Mouse (Mus musculus): ENCODE measurements around the gene Fgd4. TPM values are rescaled to one million over a fixed set of nuclear protein-coding genes. Genes with fewer than 3 reads are reported as not detected.

Fgd4 gene
- polyA plus RNA-seq, 1 experiment from 2014 or later, result 9.3 TPM

- DNase-seq (ENCODE audit: low spot score), result peak; percentile 81
- H3K4me1 ChIP-seq (replicated peaks; ENCODE audit: insufficient read depth, low read length), result no peaks in the 10 kb centered on the region
- H3K9ac ChIP-seq (ENCODE audit: low read depth, low read length), result no peak overlapping the region
- no peak overlapping the region for H3K27ac ChIP-seq
- no peak overlapping the region for H3K4me2 ChIP-seq (ENCODE audit: low read length)
- no peaks in the 10 kb centered on the region for H3K27me3 ChIP-seq (ENCODE audit: insufficient read depth, low read length)
- peak; percentile 61; the same call in 1 of the 2 replicates for ATAC-seq (replicated peaks; ENCODE audit: low FRiP score, low read depth)
- H3K36me3 ChIP-seq (ENCODE audit: insufficient read depth, low read length), result no peaks in the 10 kb centered on the region
- H3K4me3 ChIP-seq (replicated peaks; ENCODE audit: low read depth, low read length), result no peak overlapping the region
- peak; percentile 94 for TF ChIP-seq CTCF (IDR thresholded peaks at IDR 0.05; ENCODE audit: low read depth)
- H3K9me3 ChIP-seq (replicated peaks; ENCODE audit: low read length), result no peaks in the 10 kb centered on the region
- WGBS, result 72% methylated on average over 4 of the region's 4 CpGs
Observed at GRCm38 (mm10) chr16:16584409-16585032, 15.8 kb downstream of the Fgd4 start.

GRCm38 (mm10) chr16:16576556-16576955 lies 23.8 kb downstream of the Fgd4 start:
- Histone ChIP-seq H3K4me2 (ENCODE audit: low read length) (no peak overlapping the region), H3K36me3 (ENCODE audit: insufficient read depth, low read length) (no peaks in the 10 kb centered on the region), H3K27me3 (ENCODE audit: insufficient read depth, low read length) (no peaks in the 10 kb centered on the region), H3K4me1 (replicated peaks; ENCODE audit: insufficient read depth, low read length) (no peaks in the 10 kb centered on the region), H3K9me3 (replicated peaks; ENCODE audit: low read length) (no peaks in the 10 kb centered on the region), H3K9ac (ENCODE audit: low read depth, low read length) (no peak overlapping the region), H3K27ac (no peak overlapping the region), H3K4me3 (replicated peaks; ENCODE audit: low read depth, low read length) (no peak overlapping the region)
- ATAC-seq (replicated peaks; ENCODE audit: low FRiP score, low read depth), result no peak
- DNase-seq (ENCODE audit: low spot score), result no peak
- no peak for TF ChIP-seq CTCF (IDR thresholded peaks at IDR 0.05; ENCODE audit: low read depth)

- Histone ChIP-seq H3K9me3 (replicated peaks; ENCODE audit: low read length) (no peaks in the 10 kb centered on the region), H3K4me1 (replicated peaks; ENCODE audit: insufficient read depth, low read length) (no peaks in the 10 kb centered on the region), H3K36me3 (ENCODE audit: insufficient read depth, low read length) (no peaks in the 10 kb centered on the region), H3K9ac (ENCODE audit: low read depth, low read length) (no peak overlapping the region), H3K27me3 (ENCODE audit: insufficient read depth, low read length) (no peaks in the 10 kb centered on the region), H3K4me3 (replicated peaks; ENCODE audit: low read depth, low read length) (no peak overlapping the region), H3K27ac (no peak overlapping the region), H3K4me2 (ENCODE audit: low read length) (no peak overlapping the region)
- no peak for ATAC-seq (replicated peaks; ENCODE audit: low FRiP score, low read depth)
- TF ChIP-seq CTCF (IDR thresholded peaks at IDR 0.05; ENCODE audit: low read depth), result no peak
- no peak for DNase-seq (ENCODE audit: low spot score)
Observed at GRCm38 (mm10) chr16:16574508-16574907, 25.8 kb downstream of the Fgd4 start.

DNA sequence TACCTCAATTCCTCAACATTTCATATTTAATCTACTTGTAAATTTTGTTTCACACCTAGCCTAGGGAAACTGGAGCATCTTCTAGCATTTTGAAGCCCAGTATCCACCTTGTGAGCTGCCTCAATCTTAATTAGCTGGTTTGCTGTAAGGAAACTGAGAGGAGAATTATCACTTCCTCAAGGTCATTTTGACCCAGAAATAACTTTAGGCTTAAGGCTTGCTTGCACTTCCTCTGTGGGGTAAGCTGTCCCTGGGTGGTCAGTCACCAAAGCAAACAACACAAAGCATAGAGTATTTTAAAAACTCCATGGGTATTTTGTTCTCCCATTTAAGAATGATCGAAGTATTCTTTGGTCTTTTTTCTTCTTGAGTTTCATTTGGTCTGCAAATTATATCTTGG lies 27.2 kb downstream of the Fgd4 start:
- no peak overlapping the region for H3K4me3 ChIP-seq (replicated peaks; ENCODE audit: low read depth, low read length)
- no peak overlapping the region for H3K27ac ChIP-seq
- no peak for DNase-seq (ENCODE audit: low spot score)
- H3K27me3 ChIP-seq (ENCODE audit: insufficient read depth, low read length), result no peaks in the 10 kb centered on the region
- H3K9me3 ChIP-seq (replicated peaks; ENCODE audit: low read length), result no peaks in the 10 kb centered on the region
- 95% methylated on average over 1 of the region's 1 CpGs for WGBS
- no peak overlapping the region for H3K4me2 ChIP-seq (ENCODE audit: low read length)
- H3K4me1 ChIP-seq (replicated peaks; ENCODE audit: insufficient read depth, low read length), result no peaks in the 10 kb centered on the region
- no peaks in the 10 kb centered on the region for H3K36me3 ChIP-seq (ENCODE audit: insufficient read depth, low read length)
- H3K9ac ChIP-seq (ENCODE audit: low read depth, low read length), result no peak overlapping the region
- no peak for TF ChIP-seq CTCF (IDR thresholded peaks at IDR 0.05; ENCODE audit: low read depth)
- ATAC-seq (replicated peaks; ENCODE audit: low FRiP score, low read depth), result no peak

DNA sequence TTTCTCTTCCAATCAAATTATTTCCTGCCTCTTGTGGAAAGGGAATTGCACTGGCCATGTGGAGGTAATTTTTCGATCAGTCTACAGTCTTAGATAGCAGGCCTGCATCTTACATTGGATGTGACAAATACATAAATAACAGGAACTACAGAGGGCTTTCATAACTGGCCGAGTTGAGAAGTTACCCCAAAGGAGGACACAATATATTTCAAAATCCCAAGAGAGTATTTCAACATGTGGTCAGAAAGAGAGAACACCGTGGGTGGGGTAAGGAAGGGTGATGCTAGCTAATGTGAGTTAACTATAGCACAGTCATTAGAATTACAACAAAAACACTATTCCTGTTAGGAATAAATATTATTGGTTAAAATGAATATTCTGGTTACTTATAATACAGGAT lies 29.0 kb downstream of the Fgd4 start:
- no peak overlapping the region for H3K27ac ChIP-seq
- DNase-seq (ENCODE audit: low spot score), result no peak
- H3K9me3 ChIP-seq (replicated peaks; ENCODE audit: low read length), result no peaks in the 10 kb centered on the region
- 75% methylated on average over 3 of the region's 3 CpGs for WGBS
- H3K36me3 ChIP-seq (ENCODE audit: insufficient read depth, low read length), result no peaks in the 10 kb centered on the region
- no peaks in the 10 kb centered on the region for H3K4me1 ChIP-seq (replicated peaks; ENCODE audit: insufficient read depth, low read length)
- TF ChIP-seq CTCF (IDR thresholded peaks at IDR 0.05; ENCODE audit: low read depth), result no peak
- no peaks in the 10 kb centered on the region for H3K27me3 ChIP-seq (ENCODE audit: insufficient read depth, low read length)
- no peak overlapping the region for H3K9ac ChIP-seq (ENCODE audit: low read depth, low read length)
- no peak for ATAC-seq (replicated peaks; ENCODE audit: low FRiP score, low read depth)
- H3K4me2 ChIP-seq (ENCODE audit: low read length), result no peak overlapping the region
- H3K4me3 ChIP-seq (replicated peaks; ENCODE audit: low read depth, low read length), result no peak overlapping the region

DNA sequence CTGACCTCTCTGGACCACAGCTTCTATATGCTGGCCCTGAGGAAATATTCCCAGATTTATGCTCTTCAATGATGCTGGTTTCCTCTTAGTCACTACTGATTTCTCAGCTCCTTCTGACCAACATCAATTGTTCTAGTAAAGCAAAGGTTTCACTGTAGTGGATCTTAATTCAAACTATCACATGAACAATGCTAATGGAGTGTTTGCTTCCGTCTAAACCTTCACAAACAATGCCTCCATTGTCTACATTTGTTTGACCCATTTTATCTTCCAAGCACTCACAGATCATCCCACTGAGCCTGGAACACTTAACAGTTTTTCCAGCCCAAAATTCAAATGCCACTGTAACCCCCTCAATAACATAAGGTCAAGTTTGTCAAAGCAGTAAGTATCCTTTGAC lies 33.6 kb downstream of the Fgd4 start:
- Histone ChIP-seq H3K27me3 (ENCODE audit: insufficient read depth, low read length) (no peaks in the 10 kb centered on the region), H3K4me2 (ENCODE audit: low read length) (no peak overlapping the region), H3K27ac (no peak overlapping the region), H3K4me1 (replicated peaks; ENCODE audit: insufficient read depth, low read length) (no peaks in the 10 kb centered on the region), H3K9me3 (replicated peaks; ENCODE audit: low read length) (no peaks in the 10 kb centered on the region), H3K4me3 (replicated peaks; ENCODE audit: low read depth, low read length) (no peak overlapping the region), H3K9ac (ENCODE audit: low read depth, low read length) (no peak overlapping the region), H3K36me3 (ENCODE audit: insufficient read depth, low read length) (no peaks in the 10 kb centered on the region)
- TF ChIP-seq CTCF (IDR thresholded peaks at IDR 0.05; ENCODE audit: low read depth), result no peak
- DNase-seq (ENCODE audit: low spot score) (no peak), ATAC-seq (replicated peaks; ENCODE audit: low FRiP score, low read depth) (no peak)
- 64% methylated on average over 1 of the region's 1 CpGs for WGBS

GRCm38 (mm10) chr16:16566215-16566614 lies 34.1 kb downstream of the Fgd4 start:
- no peaks in the 10 kb centered on the region for H3K4me1 ChIP-seq (replicated peaks; ENCODE audit: insufficient read depth, low read length)
- no peaks in the 10 kb centered on the region for H3K36me3 ChIP-seq (ENCODE audit: insufficient read depth, low read length)
- H3K4me2 ChIP-seq (ENCODE audit: low read length), result no peak overlapping the region
- no peak overlapping the region for H3K27ac ChIP-seq
- no peak overlapping the region for H3K9ac ChIP-seq (ENCODE audit: low read depth, low read length)
- DNase-seq (ENCODE audit: low spot score) (peak; percentile 28), ATAC-seq (replicated peaks; ENCODE audit: low FRiP score, low read depth) (no peak)
- TF ChIP-seq CTCF (IDR thresholded peaks at IDR 0.05; ENCODE audit: low read depth), result no peak
- no peak overlapping the region for H3K4me3 ChIP-seq (replicated peaks; ENCODE audit: low read depth, low read length)
- H3K9me3 ChIP-seq (replicated peaks; ENCODE audit: low read length), result no peaks in the 10 kb centered on the region
- WGBS, result 70% methylated on average over 5 of the region's 5 CpGs
- no peaks in the 10 kb centered on the region for H3K27me3 ChIP-seq (ENCODE audit: insufficient read depth, low read length)
